Mouse (Mus musculus) limb, embryonic 14.5 days (tissue): ENCODE data around the gene Tmem128. TPM values are rescaled to one million over a fixed set of nuclear protein-coding genes. Genes with fewer than 3 reads are reported as not detected.

Experiments
- ATAC-seq: fragments of 200-750 bp; cut with Nextera tagmentation; 2 replicates; pipeline ENCODE4 v1.8.0; 2017; ENCODE audit warnings: low read depth, moderate number of reproducible peaks, moderate TSS enrichment; ENCODE audit not compliant: low FRiP score
- DNase-seq: peaks from one replicate; pipeline ENCODE4 v3.0.0-alpha.2; 2015; ENCODE audit warnings: low spot score
- H3K27ac ChIP-seq: fragments of 300-500 bp; sonication (generic); replicated peaks from 2 replicates; pipeline ENCODE4 v1.5.1; 2014; ENCODE audit warnings: low read depth, mild to moderate bottlenecking, low read length, moderate library complexity, mixed read lengths
- H3K27me3 ChIP-seq: fragments of 300-500 bp; sonication (generic); 2 replicates; pipeline ENCODE4 v1.6.1; 2014; ENCODE audit warnings: low read length, mixed read lengths; ENCODE audit not compliant: control insufficient read depth, insufficient read depth
- H3K36me3 ChIP-seq: fragments of 300-500 bp; sonication (generic); 2 replicates; pipeline ENCODE4 v1.6.1; 2014; ENCODE audit warnings: mild to moderate bottlenecking, low read length, moderate library complexity, mixed read lengths; ENCODE audit not compliant: control insufficient read depth, insufficient read depth
- H3K4me1 ChIP-seq: fragments of 300-500 bp; sonication (generic); 2 replicates; pipeline ENCODE4 v1.6.1; 2014; ENCODE audit warnings: antibody characterized with exemption, low read length, mixed read lengths; ENCODE audit not compliant: control insufficient read depth, insufficient read depth
- H3K4me2 ChIP-seq: fragments of 300-500 bp; sonication (generic); replicated peaks from 2 replicates; pipeline ENCODE4 v1.6.1; 2014; ENCODE audit warnings: low read depth, mild to moderate bottlenecking, low read length, moderate library complexity; ENCODE audit not compliant: severe bottlenecking
- H3K4me3 ChIP-seq: fragments of 300-500 bp; sonication (generic); replicated peaks from 2 replicates; pipeline ENCODE4 v1.5.1; 2014; ENCODE audit warnings: low read length
- H3K9ac ChIP-seq: fragments of 300-500 bp; sonication (generic); 2 replicates; pipeline ENCODE4 v1.6.1; 2014; ENCODE audit warnings: mild to moderate bottlenecking, low read depth, low read length, moderate library complexity; ENCODE audit not compliant: severe bottlenecking
- H3K9me3 ChIP-seq: fragments of 300-500 bp; sonication (generic); 2 replicates; pipeline ENCODE4 v1.6.1; 2016; ENCODE audit warnings: low read length; ENCODE audit not compliant: control insufficient read depth
- POLR2A ChIP-seq: fragments of 200-500 bp; IDR thresholded peaks from 2 replicates; pipeline ENCODE4 v1.8.0; 2012; ENCODE audit warnings: inconsistent platforms, mild to moderate bottlenecking, moderate library complexity, borderline replicate concordance; ENCODE audit not compliant: insufficient read depth, insufficient read length; ENCODE audit errors: extremely low read depth
- WGBS: fragments of 180-500 bp; shearing (Covaris S2); extraction: QIAGEN DNeasy Blood & Tissue Kit; methylation state at CpG from one replicate; pipeline ENCODE4 v1.1.7; 2014; 5-methylcytosine and 5-hydroxymethylcytosine counted together
- polyA plus RNA-seq, 2 experiments: library from polyadenylated mRNA; depleted of rRNA in 1 of 2; stranded (reverse) in 1 of 2; unstranded in 1 of 2; fragments of >200 nt; fragmentation: Nextera tagmentation in 1 of 2; extraction: Ambion mirVana in 1 of 2; gene quantifications; 2 replicates each; pipeline versions ENCODE4 v1.2.1 to v1.2.3; 2012 to 2014

The Tmem128 gene
- polyA plus RNA-seq, 2 experiments, result 51.1 to 70.0 TPM

- Histone ChIP-seq H3K9me3 (no peaks in the 10 kb centered on the region), H3K36me3 (peaks cover 47% of the 10 kb centered on the region), H3K4me1 (no peaks in the 10 kb centered on the region), H3K27me3 (no peaks in the 10 kb centered on the region), H3K4me3 (no peak overlapping the region), H3K9ac (no peak overlapping the region), H3K27ac (no peak overlapping the region), H3K4me2 (no peak overlapping the region)
- ATAC-seq, result no peak
- 68% methylated on average over 4 of the region's 4 CpGs for WGBS
- no peak for DNase-seq
- TF ChIP-seq POLR2A, result no peak
These were observed 24.6 kb upstream of the Tmem128 start for GRCm38 (mm10) chr5:38235422-38235821.

- Histone ChIP-seq H3K4me3 (no peak overlapping the region), H3K9ac (no peak overlapping the region), H3K4me2 (no peak overlapping the region), H3K36me3 (peaks cover 36% of the 10 kb centered on the region), H3K27me3 (no peaks in the 10 kb centered on the region), H3K4me1 (no peaks in the 10 kb centered on the region), H3K27ac (no peak overlapping the region), H3K9me3 (no peaks in the 10 kb centered on the region)
- ATAC-seq, result no peak
- WGBS, result 95% methylated on average over 2 of the region's 2 CpGs
- TF ChIP-seq POLR2A, result no peak
- DNase-seq, result no peak
These were observed 23.4 kb upstream of the Tmem128 start for GRCm38 (mm10) chr5:38236627-38237026.

GRCm38 (mm10) chr5:38240727-38241472 is 19.1 kb upstream of the Tmem128 start:
- 55% methylated on average over 5 of the region's 5 CpGs for WGBS
- H3K36me3 ChIP-seq, result no peaks in the 10 kb centered on the region
- no peak overlapping the region for H3K4me2 ChIP-seq
- ATAC-seq, result no peak
- no peak overlapping the region for H3K4me3 ChIP-seq
- TF ChIP-seq POLR2A, result no peak
- DNase-seq, result no peak
- no peaks in the 10 kb centered on the region for H3K27me3 ChIP-seq
- H3K27ac ChIP-seq, result no peak overlapping the region
- H3K9ac ChIP-seq, result no peak overlapping the region
- H3K9me3 ChIP-seq, result no peaks in the 10 kb centered on the region
- no peaks in the 10 kb centered on the region for H3K4me1 ChIP-seq

- ATAC-seq (no peak), DNase-seq (no peak)
- WGBS, result 84% methylated on average over 3 of the region's 3 CpGs
- H3K9me3 ChIP-seq, result no peaks in the 10 kb centered on the region
- H3K27ac ChIP-seq, result no peak overlapping the region
- H3K4me3 ChIP-seq, result no peak overlapping the region
- no peaks in the 10 kb centered on the region for H3K36me3 ChIP-seq
- no peak for TF ChIP-seq POLR2A
- H3K4me1 ChIP-seq, result no peaks in the 10 kb centered on the region
- no peaks in the 10 kb centered on the region for H3K27me3 ChIP-seq
- no peak overlapping the region for H3K4me2 ChIP-seq
- H3K9ac ChIP-seq, result no peak overlapping the region
These were observed 18.5 kb upstream of the Tmem128 start for GRCm38 (mm10) chr5:38241473-38241834.

GRCm38 (mm10) chr5:38241966-38242365 is 18.0 kb upstream of the Tmem128 start:
- Histone ChIP-seq H3K4me1 (no peaks in the 10 kb centered on the region), H3K4me3 (no peak overlapping the region), H3K9ac (no peak overlapping the region), H3K4me2 (no peak overlapping the region), H3K9me3 (no peaks in the 10 kb centered on the region), H3K36me3 (no peaks in the 10 kb centered on the region), H3K27ac (no peak overlapping the region), H3K27me3 (no peaks in the 10 kb centered on the region)
- TF ChIP-seq POLR2A, result no peak
- ATAC-seq (no peak), DNase-seq (no peak)
- WGBS, result 84% methylated on average over 6 of the region's 6 CpGs

GRCm38 (mm10) chr5:38255195-38255594 is 4.8 kb upstream of the Tmem128 start:
- no peaks in the 10 kb centered on the region for H3K9me3 ChIP-seq
- ATAC-seq (no peak), DNase-seq (no peak)
- H3K4me2 ChIP-seq, result no peak overlapping the region
- H3K4me1 ChIP-seq, result no peaks in the 10 kb centered on the region
- no peaks in the 10 kb centered on the region for H3K36me3 ChIP-seq
- WGBS, result 36% methylated on average over 4 of the region's 4 CpGs
- H3K27ac ChIP-seq, result no peak overlapping the region
- H3K9ac ChIP-seq, result no peak overlapping the region
- H3K27me3 ChIP-seq, result no peaks in the 10 kb centered on the region
- no peak overlapping the region for H3K4me3 ChIP-seq
- no peak for TF ChIP-seq POLR2A
